ENCODE assay signal across 17 mouse cellular contexts in the genomic region with DNA sequence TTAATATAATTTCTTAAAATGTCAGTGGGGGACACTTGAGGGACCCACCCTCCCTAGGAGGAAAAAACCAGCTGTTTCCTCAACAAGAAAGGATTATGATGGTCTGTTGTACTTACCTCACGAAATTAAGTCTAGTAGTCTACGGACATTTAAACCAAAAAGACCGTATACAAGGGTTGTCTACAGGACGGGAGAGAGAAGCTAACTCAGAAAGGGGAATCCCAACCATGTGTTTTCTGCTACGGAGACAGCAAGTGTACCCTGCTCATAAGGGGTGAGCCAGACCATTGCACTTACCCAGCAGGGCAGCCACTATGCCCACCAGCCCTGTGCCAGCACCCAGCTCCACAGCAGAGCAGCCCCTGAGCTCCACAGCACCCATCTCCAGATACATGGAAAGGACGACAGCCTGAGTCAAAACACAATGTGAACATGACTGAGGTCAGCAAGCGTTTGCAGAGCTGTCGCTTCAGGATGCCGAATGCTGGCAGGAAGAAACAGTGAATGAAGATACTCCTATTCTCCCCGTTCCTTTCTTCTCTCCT. TPM values are rescaled to one million over a fixed set of nuclear protein-coding genes. Genes with fewer than 3 reads are reported as not detected.
DNase-seq lines count a peak whose midpoint lies in the region; ATAC-seq and TF ChIP-seq lines count a peak whose summit lies in the region.
"Had no signal": no experiment of that assay in that cellular context is flagged by ENCODE, and none has a peak within 500 bp of the region (broad histone marks: within the 10 kb centered on the region; RNA-seq: fewer than 3 reads in every experiment).

No protein-coding gene starts in this region.

- no peak overlapping the region for H3K4me2 ChIP-seq in heart, embryonic 11.5 days
- H3K4me2 ChIP-seq in liver, embryonic 12.5 days = no peak overlapping the region
- no peak overlapping the region for H3K4me2 ChIP-seq in liver, postnatal 0 days (ENCODE audit: low read depth, low read length)
- peak overlapping the region; percentile 69; the same call in 1 of the 2 replicates for H3K4me2 ChIP-seq in limb, embryonic 15.5 days
- H3K4me2 ChIP-seq: forebrain, embryonic 12.5 days had no signal

- intact Hi-C loops in heart, postnatal 10 days (cut with DNase I) = loop anchor here (5.0 kb wide), 3 partner anchors 302 to 958 kb away; no protein-coding TSS in a partner anchor

- DNase-seq in heart, postnatal 10 days = no peak
- no peak for DNase-seq in liver, postnatal 0 days
- DNase-seq: adrenal gland, postnatal 25 days; cerebellum, adult 2 months; kidney, adult 2 months; kidney, postnatal 25 days; right cerebral cortex, adult 18-20 months; thymus, adult 2 months had no signal

- no peak overlapping the region for H3K27ac ChIP-seq in heart, embryonic 11.5 days (ENCODE audit: low read depth, low read length)
- H3K27ac ChIP-seq in liver, embryonic 12.5 days = peak overlapping the region; percentile 20; the same call in 1 of the 2 replicates
- H3K27ac ChIP-seq in liver, postnatal 0 days (ENCODE audit: low read depth) = no peak overlapping the region
- peak overlapping the region; percentile 49; the same call in 1 of the 2 replicates for H3K27ac ChIP-seq in brown adipose tissue, adult 24 weeks (replicated peaks; ENCODE audit: low read depth, low read length)
- H3K27ac ChIP-seq in limb, embryonic 15.5 days = peak overlapping the region; percentile 99
- H3K27ac ChIP-seq: forebrain, embryonic 12.5 days; hindbrain, embryonic 14.5 days; liver, embryonic 14.5 days had no signal

- ATAC-seq in heart, embryonic 11.5 days (replicated peaks; ENCODE audit: insufficient number of reproducible peaks, low FRiP score, low TSS enrichment) = no peak
- no peak for ATAC-seq in liver, embryonic 12.5 days
- ATAC-seq in liver, postnatal 0 days = no peak
- ATAC-seq in limb, embryonic 15.5 days (ENCODE audit: insufficient number of reproducible peaks, low FRiP score, low TSS enrichment, low read depth) = no peak
- ATAC-seq in inflammation-experienced regulatory T-cells, adult 6 months = no peak
- ATAC-seq: lung, postnatal 0 days had no signal

- peaks cover 7% of the 10 kb centered on the region; the same call in 1 of the 2 replicates for H3K4me1 ChIP-seq in heart, embryonic 11.5 days (ENCODE audit: control insufficient read depth, insufficient read depth, low read length)
- H3K4me1 ChIP-seq in liver, embryonic 12.5 days = peaks cover 39% of the 10 kb centered on the region
- H3K4me1 ChIP-seq in liver, postnatal 0 days (ENCODE audit: insufficient read depth) = peaks cover 10% of the 10 kb centered on the region; the same call in 1 of the 2 replicates
- peaks cover 2% of the 10 kb centered on the region for H3K4me1 ChIP-seq in brown adipose tissue, adult 24 weeks (ENCODE audit: control insufficient read depth, insufficient read depth, insufficient read length, low read length)
- H3K4me1 ChIP-seq in limb, embryonic 15.5 days = peaks cover 29% of the 10 kb centered on the region

- H3K36me3 ChIP-seq in heart, embryonic 11.5 days (ENCODE audit: control insufficient read depth, insufficient read depth, low read length) = no peaks in the 10 kb centered on the region; the same call in 1 of the 2 replicates
- peaks cover 19% of the 10 kb centered on the region; the same call in 1 of the 2 replicates for H3K36me3 ChIP-seq in liver, embryonic 12.5 days
- peaks cover 9% of the 10 kb centered on the region for H3K36me3 ChIP-seq in liver, postnatal 0 days (replicated peaks; ENCODE audit: insufficient read depth, low read length)
- H3K36me3 ChIP-seq in limb, embryonic 15.5 days = peaks cover 8% of the 10 kb centered on the region; the same call in 1 of the 2 replicates

- no peak overlapping the region for H3K4me3 ChIP-seq in heart, embryonic 11.5 days (ENCODE audit: low read depth, low read length)
- no peak overlapping the region for H3K4me3 ChIP-seq in liver, embryonic 12.5 days
- no peak overlapping the region for H3K4me3 ChIP-seq in liver, postnatal 0 days (ENCODE audit: low read depth, low read length)
- peak overlapping the region; percentile 84; the same call in 1 of the 2 replicates for H3K4me3 ChIP-seq in brown adipose tissue, adult 24 weeks (ENCODE audit: insufficient read depth, low read depth, low read length)
- no peak overlapping the region for H3K4me3 ChIP-seq in limb, embryonic 15.5 days
- H3K4me3 ChIP-seq: forebrain, embryonic 12.5 days had no signal

- H3K9me3 ChIP-seq in heart, embryonic 11.5 days (replicated peaks; ENCODE audit: control insufficient read depth, low read length) = no peaks in the 10 kb centered on the region
- no peaks in the 10 kb centered on the region for H3K9me3 ChIP-seq in liver, embryonic 12.5 days (replicated peaks)
- H3K9me3 ChIP-seq in liver, postnatal 0 days (ENCODE audit: low read length) = no peaks in the 10 kb centered on the region
- no peaks in the 10 kb centered on the region for H3K9me3 ChIP-seq in limb, embryonic 15.5 days
- H3K9me3 ChIP-seq: forebrain, embryonic 12.5 days had no signal

- H3K9ac ChIP-seq in heart, embryonic 11.5 days (ENCODE audit: low read depth, low read length) = 0 out of 2 replicates have a peak overlapping the region, but pooled peaks have one; percentile 28
- H3K9ac ChIP-seq in liver, embryonic 12.5 days = no peak overlapping the region
- no peak overlapping the region for H3K9ac ChIP-seq in liver, postnatal 0 days (replicated peaks)
- no peak overlapping the region for H3K9ac ChIP-seq in limb, embryonic 15.5 days
- H3K9ac ChIP-seq: forebrain, embryonic 12.5 days; hindbrain, embryonic 14.5 days; liver, embryonic 14.5 days had no signal

- TF ChIP-seq EP300 in liver, postnatal 0 days (IDR thresholded peaks at IDR 0.05; ENCODE audit: low read depth) = no peak

- TF ChIP-seq CTCF in liver, postnatal 0 days (IDR thresholded peaks at IDR 0.05; ENCODE audit: low read depth) = no peak

- no peaks in the 10 kb centered on the region for H3K27me3 ChIP-seq in heart, embryonic 11.5 days (ENCODE audit: control insufficient read depth, insufficient read depth, low read length)
- no peaks in the 10 kb centered on the region for H3K27me3 ChIP-seq in liver, embryonic 12.5 days (replicated peaks)
- no peaks in the 10 kb centered on the region for H3K27me3 ChIP-seq in liver, postnatal 0 days (ENCODE audit: insufficient read depth, low read length)
- H3K27me3 ChIP-seq in limb, embryonic 15.5 days = no peaks in the 10 kb centered on the region
- H3K27me3 ChIP-seq: forebrain, embryonic 12.5 days had no signal

- 80% methylated on average over 10 of the region's 10 CpGs for WGBS in heart, embryonic 11.5 days (ENCODE audit: insufficient replicate concordance)
- WGBS in liver, embryonic 12.5 days (ENCODE audit: insufficient replicate concordance) = 83% methylated on average over 10 of the region's 10 CpGs
- WGBS in liver, postnatal 0 days (ENCODE audit: insufficient replicate concordance) = 83% methylated on average over 10 of the region's 10 CpGs
- WGBS in limb, embryonic 15.5 days = 82% methylated on average over 10 of the region's 10 CpGs

RNA-seq across cellular contexts. Expression of a gene that starts 2.2 kb away (rescaled TPM):
- polyA plus RNA-seq in heart, embryonic 11.5 days (2014; fragmentation: Nextera tagmentation; extraction: Ambion mirVana) = 12.5 and 14.3 TPM in 2 replicates
- total RNA-seq in heart, postnatal 10 days (2021) = 10 to 100 TPM in 1 of 2 experiments, 1 to 10 TPM in 1; 6.7 to 10.6 TPM
- polyA plus RNA-seq in liver, embryonic 12.5 days (2016; fragmentation: Nextera tagmentation; extraction: Ambion mirVana) = 9.2 and 11.1 TPM in 2 replicates
- 6.7 and 7.4 TPM in 2 replicates for polyA plus RNA-seq in liver, postnatal 0 days (2015; fragmentation: Nextera tagmentation; extraction: Ambion mirVana)
- 4.2 and 4.5 TPM in 2 replicates for polyA plus RNA-seq in brown adipose tissue, adult 24 weeks (2012; ENCODE audit: insufficient read depth, insufficient read length, missing spikeins)
- 25.4 and 31.7 TPM in 2 replicates for polyA plus RNA-seq in limb, embryonic 15.5 days (2015; fragmentation: Nextera tagmentation; extraction: Ambion mirVana)
- polyA plus RNA-seq in inflammation-experienced regulatory T-cells, adult 6 months (2017; shearing (Covaris generic)) = 10 to 100 TPM; 25.7 to 33.4 (median 29.1) TPM

Comparison
In these comparisons a context has a peak if more than half of its experiments do, and no peak if none do; other contexts are left out.
1. H3K27ac ChIP-seq: peak in liver, embryonic 12.5 days (single experiment), brown adipose tissue, adult 24 weeks (single experiment) and limb, embryonic 15.5 days (single experiment); none in heart, embryonic 11.5 days (single experiment) and liver, postnatal 0 days (single experiment).